Mouse (Mus musculus) spleen, postnatal 10 days (tissue): ENCODE data around the gene Methig1.
A peak's percentile ranks its signal among the peaks of the same experiment; 100 is the strongest.
"Not testable (repeated sequence)": the region's sequence is repeated elsewhere in the genome, so short reads cannot be mapped to it uniquely, and the experiment has no call there.

ENCODE experiments used
- DNase-seq, 2 experiments: peaks; one replicate each; pipeline ENCODE4 v3.0.0; 2021 to 2022; ENCODE audit warnings: low spot score in 2 of 2

The Methig1 gene

GRCm38 (mm10) chr15:100395561-100395960 is 42.6 kb downstream of the Methig1 start:
- no peak for DNase-seq

- DNase-seq = no peak
Observed at GRCm38 (mm10) chr15:100400592-100401250, 47.8 kb downstream of the Methig1 start.

GRCm38 (mm10) chr15:100401811-100402210 is 48.9 kb downstream of the Methig1 start:
- no peak for DNase-seq

GRCm38 (mm10) chr15:100402347-100402746 is 49.4 kb downstream of the Methig1 start:
- DNase-seq = no peak

- no peak for DNase-seq
Observed at GRCm38 (mm10) chr15:100402798-100403197, 49.8 kb downstream of the Methig1 start.

- no peak for DNase-seq
Observed at GRCm38 (mm10) chr15:100403318-100404000, 50.5 kb downstream of the Methig1 start.

GRCm38 (mm10) chr15:100406088-100406487 is 53.1 kb downstream of the Methig1 start:
- no peak for DNase-seq

- DNase-seq = peak; percentile 72 to 89
Observed at GRCm38 (mm10) chr15:100410918-100411672, 58.1 kb downstream of the Methig1 start.

- DNase-seq = no peak
Observed at GRCm38 (mm10) chr15:100411731-100412130, 58.8 kb downstream of the Methig1 start.

- no peak for DNase-seq
Observed at GRCm38 (mm10) chr15:100413306-100413705, 60.4 kb downstream of the Methig1 start.

- no peak for DNase-seq
Observed at GRCm38 (mm10) chr15:100414011-100414410, 61.1 kb downstream of the Methig1 start.

GRCm38 (mm10) chr15:100414942-100415341 is 62.0 kb downstream of the Methig1 start:
- DNase-seq = no peak

GRCm38 (mm10) chr15:100415684-100416083 is 62.7 kb downstream of the Methig1 start:
- no peak for DNase-seq

- no peak for DNase-seq
Observed at GRCm38 (mm10) chr15:100417854-100418450, 65.0 kb downstream of the Methig1 start.

- peak in 1 of 2 experiments; percentile 20 for DNase-seq
Observed at GRCm38 (mm10) chr15:100419311-100419710, 66.4 kb downstream of the Methig1 start.

GRCm38 (mm10) chr15:100419901-100420745 is 67.2 kb downstream of the Methig1 start:
- peak; percentile 36 to 42 for DNase-seq

- DNase-seq = peak; percentile 24 to 46
Observed at GRCm38 (mm10) chr15:100421059-100421757, 68.3 kb downstream of the Methig1 start.

- DNase-seq = not testable (repeated sequence)
Observed at GRCm38 (mm10) chr15:100421758-100422197, 68.8 kb downstream of the Methig1 start, which contains the start of gene Gm5475. Gene Gm5475 (plus strand): TSS chr15:100422147.

GRCm38 (mm10) chr15:100422476-100422875 is 69.5 kb downstream of the Methig1 start:
- DNase-seq = peak in 1 of 2 experiments; percentile 55
